Mouse (Mus musculus): ENCODE data around the gene Duoxa1. TPM values are rescaled to one million over a fixed set of nuclear protein-coding genes. Genes with fewer than 3 reads are reported as not detected.

The Duoxa1 gene
- 0.14 and 0.20 TPM in 2 replicates for polyA plus RNA-seq (2021; fragmentation: Nextera tagmentation)
- long read RNA-seq, experiment 1 = 0 reads
- long read RNA-seq, experiment 2 = 0 reads

DNA sequence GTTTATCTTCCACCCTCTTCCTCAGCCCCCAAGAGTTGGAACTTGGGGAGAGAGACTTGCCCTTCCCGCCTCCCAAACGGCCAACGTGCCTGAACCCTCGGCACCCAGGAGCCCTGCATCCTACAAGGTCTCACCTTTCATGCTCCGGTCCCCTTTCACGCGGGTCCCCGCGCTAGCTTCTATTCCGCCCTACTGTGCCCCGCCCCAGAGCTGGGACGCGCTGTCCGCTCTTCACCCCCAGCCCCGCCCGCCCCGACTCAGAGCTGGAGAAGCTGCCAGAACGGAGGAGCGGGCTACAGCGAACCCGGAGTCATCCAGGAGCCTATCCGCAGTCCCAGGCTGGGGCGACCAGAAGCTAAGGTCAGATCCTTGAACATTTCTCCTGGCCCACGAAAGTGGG, at the start of gene Duoxa1:
Gene Duoxa1 (minus strand): TSS at position 195 of the 400 bp plus-strand sequence.

GRCm38 (mm10) chr2:122315372-122315771, 1.8 kb upstream of the Duoxa1 start, which contains the start of gene Duox1:
Duox1 (plus strand) TSS chr2:122315672.

GRCm38 (mm10) chr2:122298596-122299490, 14.7 kb downstream of the Duoxa1 start, which contains the start of gene Duoxa2:
Duoxa2 (plus strand) TSS chr2:122298900.

DNA sequence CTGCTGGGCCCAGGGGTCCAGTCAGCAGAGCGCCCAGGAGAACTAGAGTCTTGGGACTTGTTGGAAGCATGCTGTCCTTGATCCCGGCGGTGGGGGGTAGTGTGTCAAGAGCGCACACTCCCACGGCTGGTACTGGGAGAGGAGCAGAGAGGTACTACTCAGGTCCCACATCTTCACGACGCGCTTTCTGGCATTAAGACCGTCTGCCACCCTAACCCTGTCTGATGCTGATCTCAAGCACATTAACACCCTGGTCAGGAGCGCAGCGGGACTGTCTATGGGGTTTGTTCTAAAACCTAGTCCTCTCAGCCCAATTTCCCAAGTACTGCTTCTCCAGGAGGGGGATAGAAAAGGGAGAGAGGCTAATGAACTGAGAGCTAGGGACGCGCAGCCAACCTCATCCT, 15.4 kb downstream of the Duoxa1 start, which contains the start of gene Duox2:
Gene Duox2 (minus strand): TSS at position 354 of the 404 bp plus-strand sequence.

Other genes with a start within 250 kb of the Duoxa1 start
- 2.6 and 2.8 TPM in 2 replicates for gene Spg11, start 195.3 kb downstream of the Duoxa1 start, polyA plus RNA-seq (2021; fragmentation: Nextera tagmentation)
- gene B2m, start 166.0 kb downstream of the Duoxa1 start, polyA plus RNA-seq (2021; fragmentation: Nextera tagmentation) = 318 and 456 TPM in 2 replicates
- not detected in 2 replicates for gene Trim69, start 153.0 kb downstream of the Duoxa1 start, polyA plus RNA-seq (2021; fragmentation: Nextera tagmentation)
- not detected in 2 replicates for gene Patl2, start 127.5 kb downstream of the Duoxa1 start, polyA plus RNA-seq (2021; fragmentation: Nextera tagmentation)
- gene Terb2, start 127.5 kb downstream of the Duoxa1 start, polyA plus RNA-seq (2021; fragmentation: Nextera tagmentation) = not detected in 2 replicates
- gene Sord, start 79.0 kb downstream of the Duoxa1 start, polyA plus RNA-seq (2021; fragmentation: Nextera tagmentation) = 15.1 and 17.6 TPM in 2 replicates
- gene Duox2, start 15.3 kb downstream of the Duoxa1 start, polyA plus RNA-seq (2021; fragmentation: Nextera tagmentation) = 0.11 and 0.13 TPM in 2 replicates
- not detected in 2 replicates for gene Duoxa2, start 14.8 kb downstream of the Duoxa1 start, polyA plus RNA-seq (2021; fragmentation: Nextera tagmentation)
- gene Duox1, start 1.9 kb upstream of the Duoxa1 start, polyA plus RNA-seq (2021; fragmentation: Nextera tagmentation) = not detected in 2 replicates
- gene Shf, start 55.4 kb upstream of the Duoxa1 start, polyA plus RNA-seq (2021; fragmentation: Nextera tagmentation) = 3.4 and 3.9 TPM in 2 replicates
- gene Slc28a2, start 112.7 kb upstream of the Duoxa1 start, polyA plus RNA-seq (2021; fragmentation: Nextera tagmentation) = 0.06 TPM in 1 of 2 replicates, not detected in the other
- not detected in 2 replicates for gene Gm14085, start 171.2 kb upstream of the Duoxa1 start, polyA plus RNA-seq (2021; fragmentation: Nextera tagmentation)